Mouse (Mus musculus): ENCODE measurements around the gene Dlgap5.

Dlgap5 gene

GRCm38 (mm10) chr14:47395462-47396026, 22.7 kb downstream of the Dlgap5 start:
- DNase-seq (ENCODE audit: low spot score): no peak

DNA sequence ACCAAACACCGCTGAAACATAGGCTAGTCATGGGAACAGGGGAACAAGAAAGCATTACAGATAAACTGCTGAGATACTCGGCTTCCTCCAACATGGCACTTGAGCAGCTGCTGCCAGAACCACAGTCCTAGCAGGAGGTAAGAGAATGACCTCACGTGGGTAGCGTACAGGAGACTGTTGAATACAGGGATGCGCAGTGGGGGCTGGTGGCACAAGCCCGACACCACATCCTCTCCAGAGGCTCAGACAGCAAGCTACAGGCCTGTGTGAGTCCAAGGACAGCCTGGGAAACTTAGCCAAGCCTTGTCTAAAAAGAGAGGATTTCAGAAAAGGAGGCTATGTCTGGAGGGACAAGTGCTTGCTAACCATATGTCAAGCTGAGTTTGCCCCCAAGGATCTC, 23.2 kb downstream of the Dlgap5 start:
- no peak for DNase-seq (ENCODE audit: low spot score)

GRCm38 (mm10) chr14:47393354-47394094, 24.7 kb downstream of the Dlgap5 start:
- DNase-seq (ENCODE audit: low spot score): no peak

GRCm38 (mm10) chr14:47386125-47386524, 32.1 kb downstream of the Dlgap5 start:
- DNase-seq (ENCODE audit: low spot score): no peak

DNA sequence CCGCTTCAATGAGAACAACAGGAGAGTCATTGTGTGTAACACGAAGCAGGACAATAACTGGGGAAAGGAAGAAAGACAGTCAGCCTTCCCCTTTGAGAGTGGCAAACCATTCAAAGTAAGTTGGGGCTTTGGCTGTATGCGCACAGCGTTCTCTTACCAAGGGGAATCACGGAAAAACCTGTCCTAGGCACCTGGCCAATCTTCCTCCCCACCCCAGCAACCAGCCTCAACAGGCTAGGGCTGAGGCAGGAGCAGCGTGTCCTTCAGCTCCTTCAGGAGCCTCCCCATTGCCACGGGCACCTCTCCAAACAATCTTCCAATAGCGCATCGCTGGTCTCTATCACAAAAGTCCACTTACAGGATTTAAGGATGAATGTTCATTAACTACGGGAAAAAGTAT, 33.6 kb downstream of the Dlgap5 start:
- peak; percentile 25 for DNase-seq (ENCODE audit: low spot score)

DNA sequence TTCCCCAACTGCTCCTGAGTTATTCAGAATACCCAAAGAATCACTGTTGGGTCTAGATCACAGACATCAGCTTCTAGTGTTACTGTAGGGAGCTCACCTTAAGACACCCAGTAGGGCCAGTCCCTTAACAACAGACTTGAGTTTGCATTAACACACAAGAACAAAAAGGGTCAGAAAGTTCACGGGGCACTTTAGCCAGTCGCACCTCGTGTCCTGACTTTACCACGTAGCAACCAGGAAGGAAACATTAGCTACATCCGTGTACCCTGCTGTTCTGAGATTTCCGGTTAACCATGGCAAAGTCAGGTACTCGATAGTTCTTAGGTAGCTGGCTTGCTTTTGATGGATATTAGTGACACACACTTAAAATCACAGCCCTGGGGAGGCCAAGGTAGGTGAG, 34.3 kb downstream of the Dlgap5 start:
- no peak for DNase-seq (ENCODE audit: low spot score)

- DNase-seq (ENCODE audit: low spot score): no peak
These were observed 39.9 kb downstream of the Dlgap5 start for GRCm38 (mm10) chr14:47378336-47378735.

DNA sequence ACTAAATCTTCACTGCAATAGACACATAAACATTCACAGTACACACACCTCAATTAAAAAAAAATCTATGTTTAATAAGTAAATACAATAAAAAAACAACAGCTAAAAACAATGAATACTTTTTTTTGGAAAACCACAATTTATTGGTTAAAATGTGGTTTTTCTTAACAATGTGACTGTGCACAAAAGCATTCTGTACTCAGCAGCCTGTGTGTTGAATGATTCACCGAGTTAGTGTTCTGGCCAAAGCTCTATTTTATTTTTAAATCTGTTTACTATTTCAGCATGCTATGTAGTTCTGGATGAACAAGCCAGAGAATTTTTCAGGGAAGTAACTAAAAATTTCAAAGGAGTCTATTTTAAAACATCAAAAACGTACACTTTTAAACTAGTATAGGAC, 41.7 kb downstream of the Dlgap5 start:
- no peak for DNase-seq (ENCODE audit: low spot score)

DNA sequence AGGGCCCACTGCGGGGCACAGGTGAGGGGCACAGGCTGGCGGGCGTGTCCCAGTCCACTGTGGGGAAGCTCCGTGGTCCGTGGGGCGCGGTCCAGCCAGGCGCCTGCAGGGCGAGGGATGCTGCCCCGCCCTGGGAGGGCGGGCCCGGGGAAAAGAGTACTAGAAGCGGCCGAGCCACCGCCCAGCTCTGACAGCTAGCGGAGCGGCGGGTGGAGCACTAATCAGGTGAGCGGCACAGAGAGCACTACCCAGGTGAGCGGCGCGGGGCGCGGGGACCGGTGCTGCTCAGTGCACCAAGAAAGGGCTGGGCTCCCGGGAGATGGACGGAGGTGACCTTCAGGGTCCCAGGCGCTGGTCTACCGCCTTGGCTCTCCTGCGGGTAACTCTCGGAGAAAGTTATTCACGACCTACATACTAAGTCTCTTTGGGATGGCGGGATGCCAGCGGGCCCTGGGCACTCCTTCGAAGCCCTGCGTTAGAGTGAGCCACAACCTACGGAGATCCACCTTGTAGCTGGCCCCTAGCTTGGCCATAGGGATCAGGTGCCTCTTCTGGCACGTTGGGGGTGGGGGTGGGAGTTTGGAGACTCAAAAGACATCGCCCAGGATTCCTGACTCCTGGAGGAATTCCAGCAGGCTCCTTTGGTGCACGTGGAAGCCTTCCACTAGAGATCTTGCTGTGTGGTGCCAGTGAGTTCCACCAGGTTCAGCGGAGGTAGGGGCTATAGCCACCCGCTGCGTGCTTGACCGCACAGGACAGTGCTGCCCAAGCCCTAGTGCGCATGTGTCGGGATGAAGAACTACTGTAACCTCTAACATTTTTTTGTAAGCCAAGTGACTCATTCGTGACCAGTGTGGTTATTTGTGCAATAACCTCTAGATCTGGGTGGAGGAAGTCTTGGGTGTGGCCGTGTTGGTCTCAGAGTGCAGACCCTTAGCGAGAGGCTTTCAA, 44.2 kb downstream of the Dlgap5 start:
- peak; percentile 45 for DNase-seq (ENCODE audit: low spot score)

GRCm38 (mm10) chr14:47371689-47372088, 46.5 kb downstream of the Dlgap5 start:
- DNase-seq (ENCODE audit: low spot score): no peak

- no peak for DNase-seq (ENCODE audit: low spot score)
These were observed 47.4 kb downstream of the Dlgap5 start for GRCm38 (mm10) chr14:47370790-47371189.

DNA sequence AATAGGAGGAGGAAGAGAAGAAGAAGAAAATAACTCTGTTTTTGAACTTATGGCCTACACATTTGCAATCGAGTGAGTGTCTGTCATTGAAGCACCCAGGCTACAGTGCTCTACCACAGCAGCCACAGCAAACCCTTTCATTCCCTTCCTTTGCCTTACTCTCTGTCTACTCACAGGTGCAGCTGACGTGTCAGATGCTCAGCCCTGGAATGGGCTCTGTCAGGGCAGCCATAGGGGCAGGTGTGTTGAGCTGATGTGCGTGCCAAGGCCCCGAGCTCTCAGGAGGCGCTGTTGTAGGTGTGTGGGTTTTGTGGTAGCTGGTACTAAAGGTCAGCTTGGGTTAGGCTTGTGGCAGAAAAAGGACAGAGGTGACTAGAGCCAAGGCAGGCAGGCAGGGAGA, 48.5 kb downstream of the Dlgap5 start:
- no peak for DNase-seq (ENCODE audit: low spot score)

DNA sequence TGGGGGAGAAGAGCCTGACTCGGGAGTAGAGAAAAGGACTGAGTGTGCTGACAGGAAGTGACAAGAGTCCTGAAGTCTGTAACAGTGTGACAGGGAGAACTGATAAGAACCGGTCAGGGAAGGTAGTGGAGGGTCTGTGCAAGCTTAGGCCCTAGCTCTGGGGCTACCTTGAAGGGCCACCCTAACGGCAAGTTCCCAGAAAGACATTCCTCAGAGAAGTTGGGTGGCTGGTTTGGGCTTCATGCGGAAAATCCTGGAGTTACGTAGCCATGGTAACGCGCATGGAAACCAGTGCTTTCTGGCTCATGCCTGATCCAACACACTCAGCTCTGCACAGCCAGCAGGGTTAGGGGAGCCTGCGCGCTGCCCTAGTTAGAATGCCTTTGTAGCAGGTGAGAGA, 50.7 kb downstream of the Dlgap5 start, which contains the start of gene Lgals3:
Gene Lgals3, plus strand, starts transcription at position 291 of the 400 bp plus-strand sequence.
- DNase-seq (ENCODE audit: low spot score): no peak

DNA sequence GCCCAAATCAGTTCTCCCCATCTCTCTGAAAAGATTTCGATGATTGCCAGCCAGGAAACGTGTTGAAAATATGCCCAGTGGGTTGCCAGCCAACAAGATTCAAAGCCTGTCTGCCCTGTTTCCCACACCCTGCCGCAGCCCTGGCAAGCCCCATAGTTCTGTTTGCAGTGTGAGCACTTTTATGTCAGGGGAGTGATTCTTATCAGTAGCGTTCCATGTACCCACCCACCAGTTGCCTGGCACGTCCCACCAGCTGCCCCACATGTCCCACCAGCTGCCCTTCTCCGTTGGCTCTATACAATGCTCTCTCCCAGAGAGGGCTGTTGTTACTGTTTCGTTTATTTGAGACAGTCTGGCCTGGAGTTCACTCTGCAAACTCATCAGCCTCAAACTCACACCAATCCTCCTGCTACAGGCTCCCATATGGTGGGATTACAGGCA, 51.3 kb downstream of the Dlgap5 start:
- peak; percentile 32 for DNase-seq (ENCODE audit: low spot score)

- DNase-seq (ENCODE audit: low spot score): no peak
These were observed 53.3 kb downstream of the Dlgap5 start for GRCm38 (mm10) chr14:47364742-47365449.

GRCm38 (mm10) chr14:47361899-47362298, 56.3 kb downstream of the Dlgap5 start:
- DNase-seq (ENCODE audit: low spot score): no peak

DNA sequence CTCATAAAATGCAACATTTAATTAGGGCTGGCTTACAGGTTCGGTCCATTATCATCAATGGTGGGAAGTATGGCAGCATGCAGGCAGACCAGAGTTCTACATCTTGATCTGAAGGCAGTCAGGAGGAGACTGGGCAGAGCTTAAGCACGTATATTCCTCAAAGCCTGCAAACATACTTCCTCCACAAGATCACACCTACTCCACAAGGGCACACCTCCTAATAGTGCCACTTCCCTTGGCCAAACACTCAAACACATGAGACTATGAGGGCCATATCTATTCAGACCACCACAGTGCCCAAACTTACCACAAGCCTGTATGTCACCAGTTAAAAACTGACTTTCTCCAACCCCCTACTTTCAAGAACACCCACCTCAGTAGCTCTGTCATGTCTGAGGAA, 56.8 kb downstream of the Dlgap5 start:
- DNase-seq (ENCODE audit: low spot score): no peak

GRCm38 (mm10) chr14:47359610-47360009, 58.6 kb downstream of the Dlgap5 start:
- no peak for DNase-seq (ENCODE audit: low spot score)

DNA sequence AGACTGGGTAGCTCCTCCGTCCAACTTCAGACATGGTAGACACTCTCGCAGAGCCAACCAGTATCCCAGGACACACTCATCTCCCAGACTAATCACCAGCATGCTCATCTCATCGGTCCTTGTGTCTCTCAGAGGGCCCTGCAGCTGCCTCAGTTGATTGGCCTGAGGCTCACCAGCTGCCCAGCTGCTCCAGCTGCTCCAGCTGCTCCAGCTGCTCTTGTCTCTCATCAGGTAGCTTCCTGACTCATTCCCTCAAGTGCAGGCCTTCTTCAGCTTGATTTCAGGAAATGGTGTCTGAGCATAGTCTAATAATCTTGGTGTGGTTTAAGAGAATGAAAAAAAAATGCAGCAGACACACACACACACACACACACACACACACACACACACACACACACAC, 61.6 kb downstream of the Dlgap5 start:
- DNase-seq (ENCODE audit: low spot score): no peak

DNA sequence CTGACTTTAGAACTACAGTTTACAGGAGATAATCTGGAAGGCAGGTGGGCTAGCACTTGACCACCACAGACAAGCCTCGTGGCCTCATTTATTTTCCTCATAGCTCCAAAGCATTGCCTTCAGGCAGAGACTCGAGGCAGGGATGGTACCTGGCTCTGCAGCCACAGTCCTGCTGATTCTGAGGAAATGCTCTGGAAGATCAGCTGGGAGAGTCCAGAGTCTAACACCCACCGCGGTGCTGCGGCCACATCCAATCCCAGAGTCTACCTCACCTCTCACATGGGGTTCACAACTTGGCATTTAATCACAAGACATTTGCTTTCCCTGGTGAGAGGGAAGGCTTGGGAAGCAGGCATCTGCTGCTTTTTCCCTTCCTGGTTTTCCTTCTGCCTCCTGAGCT, 63.3 kb downstream of the Dlgap5 start:
- no peak for DNase-seq (ENCODE audit: low spot score)

DNA sequence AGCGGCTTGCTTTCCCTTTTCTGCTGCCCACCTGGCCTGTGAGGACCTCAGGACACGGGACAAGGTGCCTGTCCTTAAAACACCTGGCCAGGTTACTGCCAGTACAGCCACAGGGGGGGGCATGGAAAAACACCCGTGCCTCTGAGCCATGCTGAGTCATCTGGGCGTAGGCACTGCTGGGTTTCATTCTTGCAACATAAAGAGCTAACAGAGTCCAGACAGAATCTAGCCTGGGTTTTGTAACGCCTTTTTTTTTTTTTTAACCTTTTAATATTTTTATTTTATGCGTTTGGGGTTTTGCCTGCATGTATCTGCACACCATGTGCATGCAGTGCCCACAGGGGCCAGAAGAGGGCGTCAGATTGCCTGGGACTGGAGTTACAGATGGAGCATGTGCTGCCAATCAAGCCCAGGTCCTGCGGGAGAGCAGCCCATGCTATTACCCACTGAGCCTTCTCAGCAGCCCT, 64.1 kb downstream of the Dlgap5 start:
- DNase-seq (ENCODE audit: low spot score): no peak

DNA sequence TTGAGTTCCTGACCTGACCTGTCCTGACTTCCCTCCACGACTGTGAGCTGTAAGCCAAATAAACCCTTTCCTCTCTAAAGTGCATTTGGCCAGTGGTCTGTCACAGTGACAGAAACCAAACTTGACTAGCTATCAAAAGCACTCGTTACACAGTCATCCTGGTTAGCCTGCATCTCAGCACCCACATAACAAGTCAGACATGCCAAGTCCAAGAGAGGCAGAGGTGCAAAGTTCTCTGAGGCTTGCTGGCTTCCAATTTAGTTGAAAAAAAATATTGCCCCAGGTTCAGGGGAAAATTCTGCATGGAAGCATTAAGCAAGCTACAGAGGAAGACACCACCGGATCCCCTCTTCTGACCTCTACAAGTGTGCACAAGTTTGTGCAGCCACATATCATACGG, 65.0 kb downstream of the Dlgap5 start:
- DNase-seq (ENCODE audit: low spot score): no peak

Measured in ovary, adult 18-20 months (tissue).